Comparison of ENCODE assay signal across 8 mouse cellular contexts in the genomic region with DNA sequence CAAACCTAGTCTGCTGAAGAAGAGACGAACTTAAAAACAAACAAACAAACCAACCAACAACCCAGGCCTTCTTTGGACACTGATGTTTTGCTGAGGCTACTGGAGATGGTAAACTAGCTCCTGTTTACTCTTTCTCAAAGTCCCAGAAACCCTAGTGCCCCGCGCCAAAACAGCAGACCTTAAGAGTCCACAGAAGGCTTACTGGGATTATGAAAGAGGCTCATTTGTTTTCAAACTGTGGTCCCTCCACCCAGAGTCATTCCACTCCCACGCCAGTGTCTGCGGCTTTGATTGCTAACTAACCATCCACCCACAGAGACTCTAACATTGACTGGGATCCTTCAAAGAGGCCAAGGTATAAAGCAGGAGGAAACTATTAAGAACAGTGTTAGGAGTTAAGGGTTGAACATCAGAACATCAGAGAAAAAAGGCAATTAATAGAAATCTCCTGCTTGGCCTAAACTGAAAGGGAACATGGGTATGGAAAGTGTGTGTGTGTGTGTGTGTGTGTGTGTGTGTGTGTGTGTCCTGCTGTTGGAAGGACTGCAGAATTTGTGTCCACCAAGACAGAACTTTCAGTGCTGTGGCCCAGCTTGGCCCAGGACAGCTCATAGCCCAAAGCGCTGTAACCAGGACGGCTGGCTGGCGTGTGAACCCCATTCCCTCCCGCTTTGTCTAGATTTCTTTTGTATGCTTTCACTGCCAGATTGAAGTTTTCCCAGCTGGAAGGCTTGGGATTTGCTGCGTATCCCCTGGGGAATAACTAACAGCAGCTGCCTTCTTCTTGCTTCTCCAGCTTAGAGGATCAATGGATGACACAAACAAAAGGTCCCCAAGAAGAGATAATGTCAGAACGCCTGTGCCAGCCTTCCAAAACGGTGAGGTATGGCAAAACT. TPM values are rescaled to one million over a fixed set of nuclear protein-coding genes. Genes with fewer than 3 reads are reported as not detected.
A peak's percentile ranks its signal among the peaks of the same experiment; 100 is the strongest.
DNase-seq lines count a peak whose midpoint lies in the region; ATAC-seq lines count a peak whose summit lies in the region.

No protein-coding gene starts in this region.

- H3K9me3 ChIP-seq in liver, embryonic 11.5 days (ENCODE audit: control insufficient read depth, low read length), result no peaks in the 10 kb centered on the region
- no peaks in the 10 kb centered on the region for H3K9me3 ChIP-seq in liver, embryonic 12.5 days (replicated peaks)
- no peaks in the 10 kb centered on the region for H3K9me3 ChIP-seq in forebrain, embryonic 16.5 days (ENCODE audit: control insufficient read depth, low read length)
- H3K9me3 ChIP-seq in hindbrain, embryonic 12.5 days (replicated peaks), result no peaks in the 10 kb centered on the region
- no peaks in the 10 kb centered on the region for H3K9me3 ChIP-seq in stomach, embryonic 16.5 days (replicated peaks; ENCODE audit: control insufficient read depth, low read length)

- no peak overlapping the region for H3K9ac ChIP-seq in liver, embryonic 11.5 days (ENCODE audit: low read depth, low read length)
- no peak overlapping the region for H3K9ac ChIP-seq in liver, embryonic 12.5 days
- no peak overlapping the region for H3K9ac ChIP-seq in forebrain, embryonic 16.5 days (replicated peaks; ENCODE audit: low read depth, low read length)
- peak overlapping the region; percentile 23; the same call in 1 of the 2 replicates for H3K9ac ChIP-seq in hindbrain, embryonic 12.5 days
- no peak overlapping the region for H3K9ac ChIP-seq in stomach, embryonic 16.5 days (ENCODE audit: low read length)

- H3K4me1 ChIP-seq in liver, embryonic 11.5 days (replicated peaks; ENCODE audit: control insufficient read depth, insufficient read depth, low read length), result peaks cover 42% of the 10 kb centered on the region
- H3K4me1 ChIP-seq in liver, embryonic 12.5 days, result peaks cover 68% of the 10 kb centered on the region
- peaks cover 52% of the 10 kb centered on the region for H3K4me1 ChIP-seq in forebrain, embryonic 16.5 days (replicated peaks; ENCODE audit: control insufficient read depth, insufficient read depth, low read length)
- peaks cover 60% of the 10 kb centered on the region for H3K4me1 ChIP-seq in hindbrain, embryonic 12.5 days
- H3K4me1 ChIP-seq in stomach, embryonic 16.5 days (ENCODE audit: control insufficient read depth, insufficient read depth, low read length), result peaks cover 54% of the 10 kb centered on the region

- no peak overlapping the region for H3K27ac ChIP-seq in liver, embryonic 11.5 days (ENCODE audit: low read depth, low read length)
- H3K27ac ChIP-seq in liver, embryonic 12.5 days, result no peak overlapping the region
- peak overlapping the region; percentile 81 for H3K27ac ChIP-seq in forebrain, embryonic 16.5 days (ENCODE audit: low read length)
- H3K27ac ChIP-seq in hindbrain, embryonic 12.5 days, result peak overlapping the region; percentile 87
- peak overlapping the region; percentile 60 for H3K27ac ChIP-seq in stomach, embryonic 16.5 days (ENCODE audit: low read length)

- H3K4me3 ChIP-seq in liver, embryonic 11.5 days (ENCODE audit: low read depth, low read length), result no peak overlapping the region
- no peak overlapping the region for H3K4me3 ChIP-seq in liver, embryonic 12.5 days
- no peak overlapping the region for H3K4me3 ChIP-seq in forebrain, embryonic 16.5 days (replicated peaks; ENCODE audit: low read length)
- H3K4me3 ChIP-seq in hindbrain, embryonic 12.5 days, result no peak overlapping the region
- H3K4me3 ChIP-seq in stomach, embryonic 16.5 days (replicated peaks; ENCODE audit: low read length), result no peak overlapping the region

- no peak for ATAC-seq in liver, embryonic 11.5 days (replicated peaks; ENCODE audit: low FRiP score)
- ATAC-seq in liver, embryonic 12.5 days, result no peak
- peak; percentile 39 for ATAC-seq in forebrain, embryonic 16.5 days
- peak; percentile 35; the same call in 1 of the 2 replicates for ATAC-seq in hindbrain, embryonic 12.5 days (ENCODE audit: low FRiP score)
- no peak for ATAC-seq in stomach, embryonic 16.5 days (ENCODE audit: insufficient read depth, low FRiP score)

- 80% methylated on average over 12 of the region's 12 CpGs for WGBS in liver, embryonic 11.5 days
- 77% methylated on average over 12 of the region's 12 CpGs for WGBS in liver, embryonic 12.5 days (ENCODE audit: insufficient replicate concordance)
- WGBS in forebrain, embryonic 16.5 days, result 9% methylated on average over 12 of the region's 12 CpGs
- 20% methylated on average over 12 of the region's 12 CpGs for WGBS in hindbrain, embryonic 12.5 days
- WGBS in stomach, embryonic 16.5 days, result 48% methylated on average over 12 of the region's 12 CpGs

- H3K4me2 ChIP-seq in liver, embryonic 11.5 days, result no peak overlapping the region
- H3K4me2 ChIP-seq in liver, embryonic 12.5 days, result no peak overlapping the region
- H3K4me2 ChIP-seq in forebrain, embryonic 16.5 days (ENCODE audit: low read length), result peak overlapping the region; percentile 7; the same call in 1 of the 2 replicates
- peak overlapping the region; percentile 13; the same call in 1 of the 2 replicates for H3K4me2 ChIP-seq in hindbrain, embryonic 12.5 days (replicated peaks)
- no peak overlapping the region for H3K4me2 ChIP-seq in stomach, embryonic 16.5 days (ENCODE audit: low read depth, low read length)

- peaks cover 2% of the 10 kb centered on the region; the same call in 1 of the 2 replicates for H3K36me3 ChIP-seq in liver, embryonic 11.5 days (ENCODE audit: control insufficient read depth, insufficient read depth, low read length)
- H3K36me3 ChIP-seq in liver, embryonic 12.5 days, result peaks cover 44% of the 10 kb centered on the region
- H3K36me3 ChIP-seq in forebrain, embryonic 16.5 days (ENCODE audit: control insufficient read depth, insufficient read depth), result 0 out of 2 replicates have a peak, but pooled peaks cover 2% of the 10 kb centered on the region
- H3K36me3 ChIP-seq in hindbrain, embryonic 12.5 days, result peaks cover 31% of the 10 kb centered on the region; the same call in 1 of the 2 replicates
- no peaks in the 10 kb centered on the region for H3K36me3 ChIP-seq in stomach, embryonic 16.5 days (ENCODE audit: control insufficient read depth, insufficient read depth, low read length)

- H3K27me3 ChIP-seq in liver, embryonic 11.5 days (replicated peaks; ENCODE audit: control insufficient read depth, insufficient read depth, low read length), result no peaks in the 10 kb centered on the region
- H3K27me3 ChIP-seq in liver, embryonic 12.5 days (replicated peaks), result no peaks in the 10 kb centered on the region
- H3K27me3 ChIP-seq in forebrain, embryonic 16.5 days (replicated peaks; ENCODE audit: control insufficient read depth, insufficient read depth, low read length), result no peaks in the 10 kb centered on the region
- no peaks in the 10 kb centered on the region for H3K27me3 ChIP-seq in hindbrain, embryonic 12.5 days
- H3K27me3 ChIP-seq in stomach, embryonic 16.5 days (ENCODE audit: control insufficient read depth, insufficient read depth, low read length), result no peaks in the 10 kb centered on the region

- peak; percentile 26 for DNase-seq in liver, embryonic 11.5 days (ENCODE audit: low spot score)
- DNase-seq in lung, postnatal 14 days, result peak; percentile 41
- DNase-seq in thymus, postnatal 4 days, result no peak
- DNase-seq in adrenal gland, postnatal 10 days, result no peak

RNA-seq across cellular contexts. Expression of gene Kmt2e, which starts 20.4 kb away (rescaled TPM):
- polyA plus RNA-seq in liver, embryonic 11.5 days (2014; fragmentation: Nextera tagmentation; extraction: Ambion mirVana), result 57.7 and 59.5 TPM in 2 replicates
- 45.1 and 45.4 TPM in 2 replicates for polyA plus RNA-seq in liver, embryonic 12.5 days (2016; fragmentation: Nextera tagmentation; extraction: Ambion mirVana)
- polyA plus RNA-seq in forebrain, embryonic 16.5 days (2015; fragmentation: Nextera tagmentation; extraction: Ambion mirVana), result 198 and 209 TPM in 2 replicates
- polyA plus RNA-seq in hindbrain, embryonic 12.5 days (2016; fragmentation: Nextera tagmentation; extraction: Ambion mirVana), result 145 and 152 TPM in 2 replicates
- polyA plus RNA-seq in stomach, embryonic 16.5 days (2015; fragmentation: Nextera tagmentation; extraction: Ambion mirVana), result 90.9 and 94.0 TPM in 2 replicates
- total RNA-seq in adrenal gland, postnatal 10 days (2021), result 10 to 100 TPM; 60.4 to 77.0 TPM

Comparison
In these comparisons a context has a peak if more than half of its experiments do, and no peak if none do; other contexts are left out.
1. ATAC-seq: peak in forebrain, embryonic 16.5 days (single experiment) and hindbrain, embryonic 12.5 days (single experiment); none in liver, embryonic 11.5 days (single experiment), liver, embryonic 12.5 days (single experiment) and stomach, embryonic 16.5 days (single experiment).
2. DNase-seq: peak in liver, embryonic 11.5 days (single experiment) and lung, postnatal 14 days (single experiment); none in thymus, postnatal 4 days (single experiment) and adrenal gland, postnatal 10 days (single experiment).
3. H3K27ac ChIP-seq: peak in forebrain, embryonic 16.5 days (single experiment), hindbrain, embryonic 12.5 days (single experiment) and stomach, embryonic 16.5 days (single experiment); none in liver, embryonic 11.5 days (single experiment) and liver, embryonic 12.5 days (single experiment).
4. H3K4me2 ChIP-seq: peak in forebrain, embryonic 16.5 days (single experiment) and hindbrain, embryonic 12.5 days (single experiment); none in liver, embryonic 11.5 days (single experiment), liver, embryonic 12.5 days (single experiment) and stomach, embryonic 16.5 days (single experiment).